Mouse (Mus musculus) natural killer cell, adult 2 months (primary cell): ENCODE data around the gene Gm20518.

Source experiments
- DNase-seq, 2 experiments: peaks; one replicate each; pipeline ENCODE4 v3.0.0; 2022; ENCODE audit warnings: low spot score in 2 of 2

The Gm20518 gene

GRCm38 (mm10) chr16:17896091-17896490 lies 4.6 kb upstream of the Gm20518 start:
- DNase-seq: no peak

- DNase-seq: no peak
Observed at GRCm38 (mm10) chr16:17893923-17894322, 2.5 kb upstream of the Gm20518 start, which contains the start of gene Tssk1. TSS of gene Tssk1 (plus strand) at chr16:17894223.

GRCm38 (mm10) chr16:17892606-17893005 lies 1.1 kb upstream of the Gm20518 start:
- no peak for DNase-seq

GRCm38 (mm10) chr16:17890917-17891566 lies 429 bp downstream of the Gm20518 start:
- DNase-seq: peak; percentile 22 to 24

- no peak for DNase-seq
Observed at GRCm38 (mm10) chr16:17890342-17890727, 1.1 kb downstream of the Gm20518 start.

GRCm38 (mm10) chr16:17889689-17890341 lies 1.7 kb downstream of the Gm20518 start:
- DNase-seq: no peak

- no peak for DNase-seq
Observed at GRCm38 (mm10) chr16:17884116-17884515, 7.4 kb downstream of the Gm20518 start.

GRCm38 (mm10) chr16:17882196-17882595 lies 9.3 kb downstream of the Gm20518 start:
- no peak for DNase-seq

GRCm38 (mm10) chr16:17879571-17879970 lies 11.9 kb downstream of the Gm20518 start:
- DNase-seq: no peak

- no peak for DNase-seq
Observed at GRCm38 (mm10) chr16:17876096-17876495, 15.4 kb downstream of the Gm20518 start.

GRCm38 (mm10) chr16:17875174-17875573 lies 16.3 kb downstream of the Gm20518 start:
- no peak for DNase-seq

- DNase-seq: no peak
Observed at GRCm38 (mm10) chr16:17872995-17873394, 18.5 kb downstream of the Gm20518 start.

- DNase-seq: no peak
Observed at GRCm38 (mm10) chr16:17871248-17871647, 20.2 kb downstream of the Gm20518 start.

- DNase-seq: no peak
Observed at GRCm38 (mm10) chr16:17865770-17866169, 25.7 kb downstream of the Gm20518 start.

- DNase-seq: no peak
Observed at GRCm38 (mm10) chr16:17865293-17865692, 26.2 kb downstream of the Gm20518 start.

- no peak for DNase-seq
Observed at GRCm38 (mm10) chr16:17858592-17858991, 32.9 kb downstream of the Gm20518 start.

GRCm38 (mm10) chr16:17857157-17857556 lies 34.3 kb downstream of the Gm20518 start:
- DNase-seq: no peak

- no peak for DNase-seq
Observed at GRCm38 (mm10) chr16:17853263-17853662, 38.2 kb downstream of the Gm20518 start.

- DNase-seq: no peak
Observed at GRCm38 (mm10) chr16:17851860-17852259, 39.6 kb downstream of the Gm20518 start.

- DNase-seq: no peak
Observed at GRCm38 (mm10) chr16:17851331-17851730, 40.1 kb downstream of the Gm20518 start.

GRCm38 (mm10) chr16:17849486-17849885 lies 42.0 kb downstream of the Gm20518 start:
- no peak for DNase-seq

GRCm38 (mm10) chr16:17848928-17849327 lies 42.5 kb downstream of the Gm20518 start:
- no peak for DNase-seq

GRCm38 (mm10) chr16:17848431-17848830 lies 43.0 kb downstream of the Gm20518 start:
- DNase-seq: no peak
